Mouse (Mus musculus) heart, postnatal 0 days (tissue): ENCODE measurements around the gene Rgs7.

Experiments used
- CTCF ChIP-seq: IDR thresholded peaks from 2 replicates; pipeline ENCODE4 v1.5.1; 2016; ENCODE audit warnings: antibody characterized with exemption, control low read depth, low read depth
- EP300 ChIP-seq: IDR thresholded peaks from 2 replicates; pipeline ENCODE4 v1.6.1; 2016; ENCODE audit warnings: antibody characterized with exemption, low read depth

GRCm38 (mm10) chr1:175221593-175222500, 270.5 kb downstream of the Rgs7 start:
- no peak for TF ChIP-seq CTCF
- TF ChIP-seq EP300 = no peak
